Mouse (Mus musculus) megakaryocyte progenitor cell, adult 5-6 weeks (primary cell): ENCODE data around the gene Kif18b. TPM values are rescaled to one million over a fixed set of nuclear protein-coding genes. Genes with fewer than 3 reads are reported as not detected.
A peak's percentile ranks its signal among the peaks of the same experiment; 100 is the strongest.

Experiments used
- ATAC-seq: replicated peaks from 2 replicates; pipeline ENCODE4 v1.8.0; 2016; ENCODE audit warnings: mild to moderate bottlenecking, moderate TSS enrichment, inconsistent platforms; ENCODE audit not compliant: poor library complexity
- total RNA-seq, 2 experiments: library from RNA; stranded (forward) in 1 of 2; stranded (reverse) in 1 of 2; fragments of 157-497, 149-512 nt in 1 of 2; fragments of 200-1000 nt in 1 of 2; gene quantifications; 2 replicates each; pipeline versions ENCODE4 v1.2.3 to v1.2.4; 2015 to 2017

The Kif18b gene
- total RNA-seq, 2 experiments from 2014 or later: 18.8 to 20.5 TPM

DNA sequence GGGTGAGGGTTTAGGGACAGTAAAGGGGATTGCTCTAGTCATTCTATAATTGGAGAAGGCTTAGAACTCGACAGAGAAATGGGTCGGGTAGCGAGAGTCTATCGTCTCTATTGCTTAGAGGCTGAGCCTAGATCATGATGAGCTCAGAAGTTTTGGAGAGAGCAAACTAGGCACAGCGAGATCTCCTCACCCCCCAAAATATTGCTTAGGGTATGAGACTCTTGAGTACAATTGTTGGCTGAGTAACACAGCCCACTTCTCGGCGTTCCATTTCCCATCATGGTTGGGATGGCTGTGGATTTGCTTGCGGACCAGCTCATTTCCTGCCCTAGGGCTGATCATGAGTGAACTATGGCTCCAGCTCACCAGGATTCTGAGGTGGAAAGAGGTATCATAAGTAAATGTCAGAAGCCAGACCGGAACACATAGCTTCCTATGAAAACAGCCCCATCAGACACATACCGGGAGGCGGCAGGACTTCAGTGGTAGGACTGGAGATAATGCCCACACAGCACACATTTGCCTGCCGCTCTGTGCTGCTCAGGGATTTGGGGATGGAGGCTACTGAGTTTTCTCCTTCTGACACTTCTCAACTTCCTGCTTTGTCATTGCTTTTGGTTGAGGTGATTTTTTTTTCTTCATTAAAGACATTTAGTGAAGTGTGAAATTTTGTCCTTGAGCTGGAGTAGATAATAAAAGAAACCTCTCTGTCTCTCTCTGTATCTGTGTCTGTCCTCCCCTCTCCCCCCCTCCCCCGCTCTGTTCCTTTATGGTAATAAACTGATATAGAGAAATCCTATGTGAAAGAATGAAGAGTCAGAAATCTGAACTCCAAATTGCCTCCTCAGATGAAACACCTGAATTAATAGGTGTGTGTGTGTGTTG is 43.4 kb downstream of the Kif18b start:
- ATAC-seq: peak; percentile 22

DNA sequence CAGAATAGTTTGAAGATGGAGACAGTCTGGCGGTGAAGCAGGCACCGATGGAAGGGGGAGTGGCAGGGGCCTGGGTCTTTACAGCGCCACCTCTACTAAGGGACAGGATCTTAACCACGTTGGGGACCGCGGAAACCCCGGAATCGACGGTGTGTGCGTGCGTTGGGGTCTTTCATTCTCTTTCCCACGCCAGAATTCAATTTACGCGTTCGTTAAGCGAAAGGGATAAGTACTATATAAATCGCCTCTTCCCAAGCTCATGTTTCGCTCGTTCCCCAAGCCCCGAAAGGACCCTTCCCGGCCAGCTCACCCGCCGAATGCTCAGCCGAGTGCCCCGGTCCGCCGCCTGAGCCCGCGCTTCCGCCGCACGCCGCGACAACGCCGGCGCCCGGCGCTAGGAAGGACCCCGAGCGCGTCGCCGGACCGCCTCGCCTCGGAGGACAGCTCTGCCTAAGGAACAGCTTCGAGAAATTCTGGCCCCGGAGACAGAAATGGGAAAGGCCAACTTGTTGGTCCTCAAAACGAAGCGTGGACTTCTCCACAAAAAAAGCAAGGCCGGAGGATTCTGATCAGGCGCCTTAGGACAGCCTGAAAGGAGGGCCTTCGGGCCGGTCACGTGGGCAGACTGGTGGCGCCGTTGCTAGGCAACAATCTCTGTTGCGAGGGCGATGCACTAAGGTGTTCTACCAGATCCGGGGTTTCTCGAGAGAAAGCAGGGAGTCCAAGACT is 44.2 kb downstream of the Kif18b start, which contains the start of the genes Eftud2 and Ccdc103:
TSS of gene Eftud2 (minus strand) at position 401 of the 729 bp plus-strand sequence.
TSS of gene Ccdc103 (plus strand) at position 620 of the 729 bp plus-strand sequence.
- peak; percentile 88 for ATAC-seq

DNA sequence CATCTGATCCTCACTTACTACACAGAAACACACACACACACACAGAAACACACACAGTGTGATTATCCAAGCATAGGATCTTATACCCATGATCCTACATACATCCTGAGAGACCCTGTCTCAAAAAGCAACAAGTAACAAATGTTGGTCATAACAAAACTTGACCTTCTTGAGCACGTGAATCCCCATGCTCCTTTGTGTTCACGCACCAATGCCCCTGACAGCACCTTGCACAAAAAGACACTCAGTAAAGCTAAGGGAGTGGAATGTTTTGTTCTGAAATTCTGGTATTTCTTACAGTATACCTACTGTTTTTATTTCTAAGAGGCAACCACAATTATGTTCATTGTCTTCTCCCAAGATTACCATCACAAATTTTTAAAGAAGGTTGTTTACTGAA is 45.4 kb downstream of the Kif18b start:
- no peak for ATAC-seq

DNA sequence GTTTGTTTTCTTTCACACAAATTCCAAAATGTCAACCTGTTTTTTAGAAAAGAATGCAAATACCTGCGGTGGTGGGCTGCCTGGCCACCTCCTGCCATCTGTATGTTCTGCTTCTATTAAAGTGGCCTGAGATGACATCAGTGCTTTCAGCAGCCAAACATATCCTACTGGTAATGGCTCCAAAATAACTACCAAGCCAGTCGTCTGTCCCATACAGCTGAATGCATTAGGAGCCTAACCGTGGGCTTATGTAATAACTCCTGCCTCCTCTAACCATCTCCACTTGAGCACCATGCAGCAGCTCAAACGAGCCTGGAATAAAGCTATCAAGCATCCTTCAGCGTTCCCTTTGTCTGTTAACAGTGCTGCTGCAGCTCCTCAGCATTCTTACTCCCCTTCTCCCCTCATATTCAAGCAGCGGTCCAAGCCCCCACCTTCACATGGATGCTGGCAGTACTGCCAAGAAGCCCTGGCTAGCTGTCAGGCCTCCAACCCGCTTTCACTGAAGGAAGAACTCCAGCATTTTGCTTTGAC is 50.1 kb downstream of the Kif18b start:
- no peak for ATAC-seq

DNA sequence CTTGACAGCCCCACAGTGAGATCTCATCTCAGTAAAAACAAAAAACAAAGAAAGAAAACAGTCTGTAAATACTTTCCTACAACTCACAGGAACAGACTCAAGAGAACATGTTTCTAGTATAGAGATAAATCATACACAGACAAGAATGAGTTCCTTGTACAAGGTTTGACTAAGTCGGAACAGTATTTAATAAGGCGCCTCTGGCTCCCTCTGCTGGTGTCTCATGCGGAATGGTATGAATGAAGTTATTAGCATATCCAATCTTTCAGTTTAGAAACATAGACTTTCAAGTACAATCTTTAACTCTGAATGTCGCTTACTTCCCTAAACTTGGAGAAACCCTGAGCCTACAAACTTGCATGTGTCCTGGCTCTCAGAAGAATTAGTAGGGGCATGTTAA is 60.7 kb downstream of the Kif18b start:
- ATAC-seq: peak; percentile 72

DNA sequence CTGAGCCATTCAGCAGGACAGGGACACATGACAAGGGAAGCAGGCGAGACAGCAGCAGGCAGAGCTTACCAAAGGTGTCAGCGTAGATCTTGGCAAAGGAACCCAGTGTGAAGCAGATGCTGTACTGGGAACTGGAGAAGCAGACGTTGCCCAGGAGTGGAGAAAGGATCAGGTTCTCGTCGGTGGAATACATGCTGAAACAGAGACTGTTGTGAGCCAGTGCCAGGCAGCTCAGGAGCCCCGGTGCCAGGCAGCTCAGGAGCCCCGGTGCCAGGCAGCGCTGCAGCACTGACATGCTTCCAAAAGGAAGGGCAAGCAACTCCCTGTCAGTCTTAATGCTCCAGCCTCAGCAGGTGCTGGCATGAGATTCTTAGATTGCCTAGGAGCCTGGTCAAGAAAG is 65.0 kb downstream of the Kif18b start:
- no peak for ATAC-seq

DNA sequence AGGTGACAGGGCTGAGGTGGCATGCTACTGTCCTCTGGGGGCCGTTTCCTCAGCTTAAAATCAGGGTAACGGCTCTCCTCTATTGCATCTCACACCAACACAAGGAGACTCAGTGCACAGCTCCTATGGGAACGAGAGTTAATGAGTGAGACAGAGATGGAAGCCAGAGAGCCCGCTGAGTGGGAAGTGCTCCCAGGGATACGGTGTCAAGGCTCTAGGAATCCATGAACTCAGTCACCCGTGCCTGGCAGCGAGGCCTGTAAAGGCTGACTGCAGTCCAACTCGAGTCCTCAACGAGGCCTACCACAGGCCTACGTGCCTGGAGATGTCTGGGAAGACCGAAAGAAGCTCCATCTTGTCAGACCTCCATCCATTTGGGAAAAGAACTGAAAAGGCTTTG is 66.0 kb downstream of the Kif18b start:
- no peak for ATAC-seq

DNA sequence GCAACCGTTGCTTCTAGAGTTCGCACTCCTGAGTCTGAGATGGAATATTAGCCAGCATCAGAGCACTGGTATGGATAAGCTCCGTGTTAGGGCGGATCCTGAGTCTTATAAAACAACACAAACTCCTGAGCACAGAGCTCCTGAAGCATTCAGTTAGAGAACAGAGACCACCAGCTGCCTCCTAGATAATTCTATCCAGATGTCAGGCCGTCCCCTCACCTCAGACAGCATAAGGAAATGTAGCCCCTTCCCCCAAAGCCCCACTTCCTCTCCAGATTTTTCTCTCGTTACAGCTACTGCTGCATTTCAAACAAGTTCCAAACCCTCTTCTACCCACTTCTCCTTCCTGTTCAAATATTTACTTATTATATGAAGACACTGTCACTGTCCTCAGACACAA is 69.0 kb downstream of the Kif18b start:
- no peak for ATAC-seq

Other genes starting within 250 kb of the Kif18b start
- 25.5 and 28.9 TPM in 2 replicates for gene Ccdc43, start 227.3 kb downstream of the Kif18b start, total RNA-seq (2015)
- 36.1 and 41.9 TPM in 2 replicates for gene Ccdc43, start 227.3 kb downstream of the Kif18b start, total RNA-seq (2017)
- gene Adam11, start 163.7 kb downstream of the Kif18b start, total RNA-seq (2015): 0.17 and 2.9 TPM in 2 replicates
- 0.44 TPM in 1 of 2 replicates, not detected in the other for gene Adam11, start 163.7 kb downstream of the Kif18b start, total RNA-seq (2017)
- gene Gjc1, start 105.4 kb downstream of the Kif18b start, total RNA-seq (2015): not detected in 2 replicates
- not detected in 2 replicates for gene Gjc1, start 105.4 kb downstream of the Kif18b start, total RNA-seq (2017)
- not detected in 2 replicates for gene Higd1b, start 89.3 kb downstream of the Kif18b start, total RNA-seq (2015)
- gene Higd1b, start 89.3 kb downstream of the Kif18b start, total RNA-seq (2017): not detected in 2 replicates
- gene Eftud2, start 44.1 kb downstream of the Kif18b start, total RNA-seq (2015): 117 and 130 TPM in 2 replicates
- 139 and 151 TPM in 2 replicates for gene Eftud2, start 44.1 kb downstream of the Kif18b start, total RNA-seq (2017)
- gene Ccdc103, start 43.9 kb downstream of the Kif18b start, total RNA-seq (2015): 0.12 TPM in 1 of 2 replicates, not detected in the other
- not detected in 2 replicates for gene Ccdc103, start 43.9 kb downstream of the Kif18b start, total RNA-seq (2017)
- not detected in 2 replicates for gene Fam187a, start 40.0 kb downstream of the Kif18b start, total RNA-seq (2015)
- gene Fam187a, start 40.0 kb downstream of the Kif18b start, total RNA-seq (2017): not detected in 2 replicates
- gene Gfap, start 24.2 kb downstream of the Kif18b start, total RNA-seq (2015): 0.10 TPM in 1 of 2 replicates, not detected in the other
- not detected in 2 replicates for gene Gfap, start 24.2 kb downstream of the Kif18b start, total RNA-seq (2017)
- gene C1ql1, start 21.6 kb upstream of the Kif18b start, total RNA-seq (2015): not detected in 2 replicates
- not detected in 2 replicates for gene C1ql1, start 21.6 kb upstream of the Kif18b start, total RNA-seq (2017)
- gene Nmt1, start 103.1 kb upstream of the Kif18b start, total RNA-seq (2015): 38.8 and 39.5 TPM in 2 replicates
- gene Nmt1, start 103.1 kb upstream of the Kif18b start, total RNA-seq (2017): 44.8 and 45.1 TPM in 2 replicates
- 27.7 and 27.9 TPM in 2 replicates for gene Dcakd, start 103.2 kb upstream of the Kif18b start, total RNA-seq (2015)
- gene Dcakd, start 103.2 kb upstream of the Kif18b start, total RNA-seq (2017): 17.5 and 24.2 TPM in 2 replicates
- 0.17 TPM in 1 of 2 replicates, not detected in the other for gene Plcd3, start 176.5 kb upstream of the Kif18b start, total RNA-seq (2015)
- not detected in 2 replicates for gene Plcd3, start 176.5 kb upstream of the Kif18b start, total RNA-seq (2017)
- 1.5 and 2.0 TPM in 2 replicates for gene Acbd4, start 176.6 kb upstream of the Kif18b start, total RNA-seq (2015)
- gene Acbd4, start 176.6 kb upstream of the Kif18b start, total RNA-seq (2017): 5.0 and 7.2 TPM in 2 replicates
- 10.7 and 13.0 TPM in 2 replicates for gene Hexim1, start 191.1 kb upstream of the Kif18b start, total RNA-seq (2015)
- gene Hexim1, start 191.1 kb upstream of the Kif18b start, total RNA-seq (2017): 21.2 and 27.9 TPM in 2 replicates
- 1.2 and 1.8 TPM in 2 replicates for gene Hexim2, start 207.3 kb upstream of the Kif18b start, total RNA-seq (2015)
- 3.5 and 3.9 TPM in 2 replicates for gene Hexim2, start 207.3 kb upstream of the Kif18b start, total RNA-seq (2017)
- gene Fmnl1, start 246.0 kb upstream of the Kif18b start, total RNA-seq (2015): 74.3 and 76.3 TPM in 2 replicates
- 17.3 and 36.5 TPM in 2 replicates for gene Fmnl1, start 246.0 kb upstream of the Kif18b start, total RNA-seq (2017)